8 mouse cellular contexts compared by ENCODE assay signal in genomic region chr11:119392001-119392614, GRCm38 (mm10). TPM values are rescaled to one million over a fixed set of nuclear protein-coding genes. Genes with fewer than 3 reads are reported as not detected.
A peak's percentile ranks its signal among the peaks of the same experiment; 100 is the strongest.
DNase-seq lines count a peak whose midpoint lies in the region; ATAC-seq and TF ChIP-seq lines count a peak whose summit lies in the region.

No protein-coding gene starts in this region.

- H3K9me3 ChIP-seq in ES-Bruce4 (replicated peaks; ENCODE audit: control insufficient read depth, insufficient read depth, low read length, poor library complexity, severe bottlenecking) = no peaks in the 10 kb centered on the region
- H3K9me3 ChIP-seq in forebrain, embryonic 16.5 days (ENCODE audit: control insufficient read depth, low read length) = no peaks in the 10 kb centered on the region
- no peaks in the 10 kb centered on the region for H3K9me3 ChIP-seq in hindbrain, embryonic 15.5 days
- no peaks in the 10 kb centered on the region for H3K9me3 ChIP-seq in liver, embryonic 11.5 days (ENCODE audit: control insufficient read depth, low read length)

- peak overlapping the region; percentile 62 for H3K4me2 ChIP-seq in forebrain, embryonic 16.5 days (ENCODE audit: low read length)
- H3K4me2 ChIP-seq in hindbrain, embryonic 15.5 days = peak overlapping the region; percentile 54; the same call in 1 of the 2 replicates
- H3K4me2 ChIP-seq in liver, embryonic 11.5 days = peak overlapping the region; percentile 99

- ATAC-seq in forebrain, embryonic 16.5 days = no peak
- ATAC-seq in hindbrain, embryonic 15.5 days (ENCODE audit: low FRiP score, low read depth) = no peak
- ATAC-seq in liver, embryonic 11.5 days (replicated peaks; ENCODE audit: low FRiP score) = peak; percentile 73

- 12% methylated on average over 11 of the region's 12 CpGs for WGBS in forebrain, embryonic 16.5 days
- 10% methylated on average over 12 of the region's 12 CpGs for WGBS in hindbrain, embryonic 15.5 days
- WGBS in liver, embryonic 11.5 days = 7% methylated on average over 11 of the region's 12 CpGs

- TF ChIP-seq CTCF in ES-Bruce4 (IDR thresholded peaks at IDR 0.05; ENCODE audit: low read depth, low read length) = no peak

- no peak overlapping the region for H3K27ac ChIP-seq in ES-Bruce4 (ENCODE audit: insufficient read depth, low read length)
- H3K27ac ChIP-seq in forebrain, embryonic 16.5 days (ENCODE audit: low read length) = no peak overlapping the region
- H3K27ac ChIP-seq in hindbrain, embryonic 15.5 days (replicated peaks) = no peak overlapping the region
- peak overlapping the region; percentile 73 for H3K27ac ChIP-seq in liver, embryonic 11.5 days (ENCODE audit: low read depth, low read length)

- TF ChIP-seq EP300 in ES-Bruce4 (IDR thresholded peaks at IDR 0.05; ENCODE audit: insufficient read depth, low read depth, low read length) = peak; percentile 63

- no peak overlapping the region for H3K9ac ChIP-seq in ES-Bruce4 (ENCODE audit: low read depth, poor library complexity, severe bottlenecking)
- H3K9ac ChIP-seq in forebrain, embryonic 16.5 days (replicated peaks; ENCODE audit: low read depth, low read length) = no peak overlapping the region
- no peak overlapping the region for H3K9ac ChIP-seq in hindbrain, embryonic 15.5 days
- peak overlapping the region; percentile 58 for H3K9ac ChIP-seq in liver, embryonic 11.5 days (ENCODE audit: low read depth, low read length)

- no peaks in the 10 kb centered on the region for H3K36me3 ChIP-seq in ES-Bruce4 (ENCODE audit: control insufficient read depth, insufficient read depth, low read length, poor library complexity, severe bottlenecking)
- no peaks in the 10 kb centered on the region for H3K36me3 ChIP-seq in forebrain, embryonic 16.5 days (ENCODE audit: control insufficient read depth, insufficient read depth)
- no peaks in the 10 kb centered on the region for H3K36me3 ChIP-seq in hindbrain, embryonic 15.5 days
- H3K36me3 ChIP-seq in liver, embryonic 11.5 days (ENCODE audit: control insufficient read depth, insufficient read depth, low read length) = no peaks in the 10 kb centered on the region; the same call in 1 of the 2 replicates

- peak; percentile 14 for TF ChIP-seq POLR2A in ES-Bruce4 (IDR thresholded peaks at IDR 0.05; ENCODE audit: insufficient read depth, low read length)

- peak; percentile 83 for DNase-seq in adrenal gland, postnatal 10 days
- peak; percentile 68 for DNase-seq in liver, embryonic 11.5 days (ENCODE audit: low spot score)
- DNase-seq in ovary, postnatal 14 days (ENCODE audit: low spot score) = peak; percentile 45
- peak; percentile 69 to 74 for DNase-seq in urinary bladder, postnatal 4 days (ENCODE audit: low spot score in 2 of 2)
- DNase-seq in left cerebral cortex, postnatal 4 days = no peak

- H3K4me3 ChIP-seq in ES-Bruce4 (ENCODE audit: low read depth, low read length) = peak overlapping the region; percentile 59
- no peak overlapping the region for H3K4me3 ChIP-seq in forebrain, embryonic 16.5 days (replicated peaks; ENCODE audit: low read length)
- H3K4me3 ChIP-seq in hindbrain, embryonic 15.5 days = no peak overlapping the region
- peak overlapping the region; percentile 75 for H3K4me3 ChIP-seq in liver, embryonic 11.5 days (ENCODE audit: low read depth, low read length)

- peaks cover 10% of the 10 kb centered on the region for H3K4me1 ChIP-seq in ES-Bruce4 (ENCODE audit: control insufficient read depth, insufficient read depth, low read length)
- H3K4me1 ChIP-seq in forebrain, embryonic 16.5 days (replicated peaks; ENCODE audit: control insufficient read depth, insufficient read depth, low read length) = peaks cover 22% of the 10 kb centered on the region
- H3K4me1 ChIP-seq in hindbrain, embryonic 15.5 days (replicated peaks) = peaks cover 24% of the 10 kb centered on the region
- H3K4me1 ChIP-seq in liver, embryonic 11.5 days (replicated peaks; ENCODE audit: control insufficient read depth, insufficient read depth, low read length) = peaks cover 29% of the 10 kb centered on the region

- intact Hi-C loops in left cerebral cortex, postnatal 4 days (cut with DNase I) = no loop called here

- H3K27me3 ChIP-seq in ES-Bruce4 (ENCODE audit: control insufficient read depth, insufficient read depth, low read length, poor library complexity, severe bottlenecking) = no peaks in the 10 kb centered on the region; the same call in 1 of the 2 replicates
- peaks cover 38% of the 10 kb centered on the region for H3K27me3 ChIP-seq in forebrain, embryonic 16.5 days (replicated peaks; ENCODE audit: control insufficient read depth, insufficient read depth, low read length)
- peaks cover 82% of the 10 kb centered on the region for H3K27me3 ChIP-seq in hindbrain, embryonic 15.5 days
- H3K27me3 ChIP-seq in liver, embryonic 11.5 days (replicated peaks; ENCODE audit: control insufficient read depth, insufficient read depth, low read length) = peaks cover 5% of the 10 kb centered on the region

RNA-seq across cellular contexts. Expression of gene Rnf213, which starts 0.8 kb away (rescaled TPM):
- polyA plus RNA-seq in ES-Bruce4 (2011; ENCODE audit: insufficient read depth, insufficient read length, low read depth, missing spikeins) = 22.4 and 23.9 TPM in 2 replicates
- 10 to 100 TPM; 19.7 to 29.9 TPM for total RNA-seq in adrenal gland, postnatal 10 days (2021)
- 1.3 TPM in 2 replicates for polyA plus RNA-seq in forebrain, embryonic 16.5 days (2015; fragmentation: Nextera tagmentation; extraction: Ambion mirVana)
- 0.99 and 1.5 TPM in 2 replicates for polyA plus RNA-seq in hindbrain, embryonic 15.5 days (2015; fragmentation: Nextera tagmentation; extraction: Ambion mirVana)
- 7.6 and 8.0 TPM in 2 replicates for polyA plus RNA-seq in liver, embryonic 11.5 days (2014; fragmentation: Nextera tagmentation; extraction: Ambion mirVana)
- total RNA-seq in left cerebral cortex, postnatal 4 days (2021) = 1 to 10 TPM; 2.9 TPM

RNA-seq across cellular contexts. Expression of gene Slc26a11, which starts 36.8 kb away (rescaled TPM):
- polyA plus RNA-seq in ES-Bruce4 (2011; ENCODE audit: insufficient read depth, insufficient read length, low read depth, missing spikeins) = 9.2 and 10.0 TPM in 2 replicates
- total RNA-seq in adrenal gland, postnatal 10 days (2021) = 1 to 10 TPM; 6.3 to 6.6 TPM
- 3.3 and 3.7 TPM in 2 replicates for polyA plus RNA-seq in forebrain, embryonic 16.5 days (2015; fragmentation: Nextera tagmentation; extraction: Ambion mirVana)
- 5.9 and 7.6 TPM in 2 replicates for polyA plus RNA-seq in hindbrain, embryonic 15.5 days (2015; fragmentation: Nextera tagmentation; extraction: Ambion mirVana)
- polyA plus RNA-seq in liver, embryonic 11.5 days (2014; fragmentation: Nextera tagmentation; extraction: Ambion mirVana) = 4.3 and 5.1 TPM in 2 replicates
- 1 to 10 TPM; 4.1 to 5.3 TPM for total RNA-seq in left cerebral cortex, postnatal 4 days (2021)

RNA-seq across cellular contexts. Expression of gene Sgsh, which starts 36.8 kb away (rescaled TPM):
- polyA plus RNA-seq in ES-Bruce4 (2011; ENCODE audit: insufficient read depth, insufficient read length, low read depth, missing spikeins) = 3.3 and 4.0 TPM in 2 replicates
- 10 to 100 TPM; 11.6 to 15.9 TPM for total RNA-seq in adrenal gland, postnatal 10 days (2021)
- polyA plus RNA-seq in forebrain, embryonic 16.5 days (2015; fragmentation: Nextera tagmentation; extraction: Ambion mirVana) = 3.7 and 4.0 TPM in 2 replicates
- 4.4 and 5.3 TPM in 2 replicates for polyA plus RNA-seq in hindbrain, embryonic 15.5 days (2015; fragmentation: Nextera tagmentation; extraction: Ambion mirVana)
- 4.4 and 5.8 TPM in 2 replicates for polyA plus RNA-seq in liver, embryonic 11.5 days (2014; fragmentation: Nextera tagmentation; extraction: Ambion mirVana)
- 1 to 10 TPM; 4.2 to 5.1 TPM for total RNA-seq in left cerebral cortex, postnatal 4 days (2021)

Comparison
In these comparisons a context has a peak if more than half of its experiments do, and no peak if none do; other contexts are left out.
1. H3K4me3 ChIP-seq: peak in ES-Bruce4 (single experiment) and liver, embryonic 11.5 days (single experiment); none in forebrain, embryonic 16.5 days (single experiment) and hindbrain, embryonic 15.5 days (single experiment).
2. Peak in every context shown above with its lines, with median percentiles within 50 percentile points of each other: H3K4me2 ChIP-seq.